Mouse (Mus musculus) heart, postnatal 0 days (tissue): Measurements from ENCODE around the gene Ampd3. TPM values are rescaled to one million over a fixed set of nuclear protein-coding genes. Genes with fewer than 3 reads are reported as not detected.
A peak's percentile ranks its signal among the peaks of the same experiment; 100 is the strongest.

Source experiments
- ATAC-seq: fragments of 200-750 bp; cut with Nextera tagmentation; 2 replicates; pipeline ENCODE4 v1.8.0; 2017; ENCODE audit warnings: low read depth, moderate number of reproducible peaks, moderate library complexity; ENCODE audit not compliant: insufficient read depth
- DNase-seq: peaks from one replicate; pipeline ENCODE4 v3.0.0-alpha.2; 2016; ENCODE audit warnings: low spot score
- H3K27ac ChIP-seq: fragments of 300-500 bp; sonication (generic); 2 replicates; pipeline ENCODE4 v1.5.1; 2014; ENCODE audit warnings: low read depth, mild to moderate bottlenecking
- H3K27me3 ChIP-seq: fragments of 300-500 bp; sonication (generic); 2 replicates; pipeline ENCODE4 v1.6.1; 2014; ENCODE audit warnings: low read length, mixed read lengths; ENCODE audit not compliant: control insufficient read depth, insufficient read depth
- H3K36me3 ChIP-seq: fragments of 300-500 bp; sonication (generic); replicated peaks from 2 replicates; pipeline ENCODE4 v1.6.1; 2014; ENCODE audit warnings: low read length, mixed read lengths; ENCODE audit not compliant: control insufficient read depth, insufficient read depth
- H3K4me1 ChIP-seq: fragments of 300-500 bp; sonication (generic); 2 replicates; pipeline ENCODE4 v1.6.1; 2014; ENCODE audit warnings: antibody characterized with exemption; ENCODE audit not compliant: control insufficient read depth, insufficient read depth
- H3K4me2 ChIP-seq: fragments of 300-500 bp; sonication (generic); 2 replicates; pipeline ENCODE4 v1.6.1; 2014; ENCODE audit warnings: low read depth, mild to moderate bottlenecking, low read length, moderate library complexity
- H3K4me3 ChIP-seq: fragments of 300-500 bp; sonication (generic); 2 replicates; pipeline ENCODE4 v1.5.1; 2014; ENCODE audit warnings: low read depth, low read length
- H3K9ac ChIP-seq: fragments of 300-500 bp; sonication (generic); replicated peaks from 2 replicates; pipeline ENCODE4 v1.6.1; 2014; ENCODE audit warnings: low read depth, low read length, mixed read lengths
- H3K9me3 ChIP-seq: fragments of 300-500 bp; sonication (generic); replicated peaks from 2 replicates; pipeline ENCODE4 v1.6.1; 2016; ENCODE audit warnings: low read length; ENCODE audit not compliant: control insufficient read depth
- CTCF ChIP-seq: IDR thresholded peaks from 2 replicates; pipeline ENCODE4 v1.5.1; 2016; ENCODE audit warnings: antibody characterized with exemption, control low read depth, low read depth
- EP300 ChIP-seq: IDR thresholded peaks from 2 replicates; pipeline ENCODE4 v1.6.1; 2016; ENCODE audit warnings: antibody characterized with exemption, low read depth
- WGBS: fragments of 180-500 bp; shearing (Covaris S2); extraction: QIAGEN DNeasy Blood & Tissue Kit; methylation state at CpG from one replicate; pipeline ENCODE4 v1.1.7; 2014; 5-methylcytosine and 5-hydroxymethylcytosine counted together
- polyA plus RNA-seq: library from polyadenylated mRNA; unstranded; fragments of >200 nt; fragmentation: Nextera tagmentation; extraction: Ambion mirVana; gene quantifications from 2 replicates; pipeline ENCODE4 v1.2.1, GENCODE M21; 2015
- total RNA-seq: library from RNA; depleted of rRNA; stranded (reverse); fragments of >200 nt; gene quantifications from 2 replicates; pipeline ENCODE4 v1.2.3, GENCODE M21; 2014; ENCODE audit warnings: low replicate concordance

Gene Ampd3
- total and polyA plus RNA-seq, 2 experiments from 2014 or later: 15.6 to 19.7 TPM

GRCm38 (mm10) chr7:110782135-110782534, 14.1 kb downstream of the Ampd3 start:
- TF ChIP-seq EP300: peak; percentile 55; the same call in 1 of the 2 replicates
- no peak for TF ChIP-seq CTCF
- 22% methylated on average over 7 of the region's 7 CpGs for WGBS
- Histone ChIP-seq H3K4me2 (no peak overlapping the region), H3K4me3 (no peak overlapping the region), H3K36me3 (peaks cover 5% of the 10 kb centered on the region; the same call in 1 of the 2 replicates), H3K4me1 (peaks cover 21% of the 10 kb centered on the region), H3K9ac (no peak overlapping the region), H3K9me3 (no peaks in the 10 kb centered on the region), H3K27ac (no peak overlapping the region), H3K27me3 (no peaks in the 10 kb centered on the region)
- peak; percentile 67 for DNase-seq
- peak; percentile 75 for ATAC-seq

DNA sequence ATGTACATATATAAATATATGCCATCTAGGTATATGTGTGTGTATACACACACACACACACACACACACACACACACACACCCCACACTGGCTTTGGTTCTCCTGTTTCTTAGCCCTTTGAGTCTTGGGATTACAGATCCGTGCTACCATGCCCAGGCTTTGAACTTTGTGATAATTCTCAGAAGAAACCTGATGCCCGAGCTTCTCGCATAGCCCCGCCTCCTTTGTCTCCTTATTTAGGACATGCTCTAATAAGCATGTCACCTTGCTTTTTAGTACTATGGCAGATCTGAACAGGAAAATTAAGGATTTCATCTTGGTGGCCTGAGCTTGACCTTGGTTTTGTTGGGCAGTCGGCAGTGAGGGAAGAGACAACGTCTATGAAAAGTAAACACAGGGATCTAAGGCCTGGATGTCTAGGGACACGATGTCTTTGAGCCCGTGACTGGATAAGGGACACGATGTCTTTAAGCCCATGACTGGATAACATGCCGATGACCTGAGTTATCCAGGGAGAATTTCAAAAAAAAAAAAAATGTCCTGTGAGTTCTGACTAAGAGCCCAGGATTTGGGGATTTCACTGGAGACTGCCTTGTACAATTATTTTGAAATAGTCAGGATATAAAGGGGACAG, 15.0 kb downstream of the Ampd3 start:
- 39% methylated on average over 10 of the region's 10 CpGs for WGBS
- Histone ChIP-seq H3K9me3 (no peaks in the 10 kb centered on the region), H3K9ac (no peak overlapping the region), H3K4me1 (peaks cover 21% of the 10 kb centered on the region), H3K27ac (no peak overlapping the region), H3K36me3 (peaks cover 5% of the 10 kb centered on the region; the same call in 1 of the 2 replicates), H3K4me3 (no peak overlapping the region), H3K4me2 (no peak overlapping the region), H3K27me3 (no peaks in the 10 kb centered on the region)
- TF ChIP-seq EP300 (no peak), CTCF (no peak)
- ATAC-seq (no peak), DNase-seq (no peak)

- DNase-seq (no peak), ATAC-seq (no peak)
- Histone ChIP-seq H3K9ac (no peak overlapping the region), H3K4me1 (peaks cover 21% of the 10 kb centered on the region), H3K36me3 (no peaks in the 10 kb centered on the region), H3K9me3 (no peaks in the 10 kb centered on the region), H3K27ac (no peak overlapping the region), H3K27me3 (no peaks in the 10 kb centered on the region), H3K4me3 (no peak overlapping the region), H3K4me2 (no peak overlapping the region)
- TF ChIP-seq EP300 (no peak), CTCF (no peak)
- WGBS: 57% methylated on average over 8 of the region's 8 CpGs
Measured at GRCm38 (mm10) chr7:110784965-110785364, 17.0 kb downstream of the Ampd3 start.

DNA sequence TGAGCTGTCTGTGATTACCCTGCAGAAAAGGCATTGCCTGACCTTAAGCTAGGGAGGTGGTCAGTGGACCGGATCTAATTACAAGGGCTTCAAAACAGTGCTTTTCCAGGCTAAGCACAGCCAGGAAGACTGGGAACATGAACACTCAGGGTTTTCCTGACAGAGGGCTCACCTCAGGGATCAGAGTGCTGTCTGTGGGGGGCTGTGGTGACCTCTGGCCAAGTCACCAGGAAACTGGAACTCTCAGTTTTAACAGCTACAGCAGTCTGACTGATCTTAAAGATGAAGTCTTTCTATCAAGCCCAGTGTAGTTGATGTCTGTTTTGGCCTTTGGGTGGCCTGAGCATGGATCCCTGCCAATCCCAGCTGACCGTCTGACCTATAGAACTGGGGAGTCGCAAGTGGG, 17.7 kb downstream of the Ampd3 start:
- no peak overlapping the region for H3K4me3 ChIP-seq
- no peak overlapping the region for H3K27ac ChIP-seq
- 59% methylated on average over 3 of the region's 3 CpGs for WGBS
- no peak overlapping the region for H3K4me2 ChIP-seq
- ATAC-seq (no peak), DNase-seq (no peak)
- H3K9ac ChIP-seq: no peak overlapping the region
- peaks cover 21% of the 10 kb centered on the region for H3K4me1 ChIP-seq
- H3K36me3 ChIP-seq: no peaks in the 10 kb centered on the region
- TF ChIP-seq CTCF (no peak), EP300 (no peak)
- no peaks in the 10 kb centered on the region for H3K9me3 ChIP-seq
- no peaks in the 10 kb centered on the region for H3K27me3 ChIP-seq

- ATAC-seq: peak; percentile 43; the same call in 1 of the 2 replicates
- H3K9me3 ChIP-seq: no peaks in the 10 kb centered on the region
- H3K27ac ChIP-seq: no peak overlapping the region
- TF ChIP-seq CTCF (no peak), EP300 (no peak)
- H3K27me3 ChIP-seq: no peaks in the 10 kb centered on the region
- H3K4me2 ChIP-seq: no peak overlapping the region
- H3K9ac ChIP-seq: no peak overlapping the region
- H3K4me1 ChIP-seq: peaks cover 10% of the 10 kb centered on the region; the same call in 1 of the 2 replicates
- H3K4me3 ChIP-seq: no peak overlapping the region
- WGBS: 50% methylated on average over 6 of the region's 6 CpGs
- DNase-seq: no peak
- peaks cover 7% of the 10 kb centered on the region; the same call in 1 of the 2 replicates for H3K36me3 ChIP-seq
Measured at GRCm38 (mm10) chr7:110787310-110787709, 19.3 kb downstream of the Ampd3 start.

DNA sequence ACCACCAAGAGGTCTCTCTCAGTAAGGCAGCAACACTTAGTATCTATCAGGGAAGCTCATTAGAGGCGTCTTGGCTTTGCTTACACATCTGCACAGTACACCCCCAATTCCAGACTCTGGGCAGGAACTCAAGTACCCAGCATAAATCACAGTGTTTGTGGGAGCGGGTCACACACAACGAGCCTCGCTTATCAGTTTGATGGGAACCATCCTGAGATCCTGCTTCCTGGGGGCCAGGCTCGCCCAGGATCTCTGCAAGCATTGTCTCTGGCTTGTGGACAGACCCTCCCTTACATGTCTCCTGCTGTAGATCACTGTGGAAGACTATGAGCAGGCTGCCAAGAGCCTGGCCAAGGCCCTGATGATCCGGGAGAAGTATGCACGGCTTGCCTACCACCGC, 22.9 kb downstream of the Ampd3 start:
- DNase-seq (no peak), ATAC-seq (no peak)
- WGBS: 72% methylated on average over 8 of the region's 8 CpGs
- TF ChIP-seq CTCF: no peak
- no peak for TF ChIP-seq EP300
- no peak overlapping the region for H3K27ac ChIP-seq
- H3K4me3 ChIP-seq: no peak overlapping the region
- H3K27me3 ChIP-seq: no peaks in the 10 kb centered on the region
- no peaks in the 10 kb centered on the region for H3K9me3 ChIP-seq
- H3K4me1 ChIP-seq: no peaks in the 10 kb centered on the region; the same call in 1 of the 2 replicates
- peaks cover 7% of the 10 kb centered on the region for H3K36me3 ChIP-seq
- H3K9ac ChIP-seq: no peak overlapping the region
- no peak overlapping the region for H3K4me2 ChIP-seq
